Mouse (Mus musculus) G1E (cell line): ENCODE results near the gene Ect2.

Experiments used
- CTCF ChIP-seq: IDR thresholded peaks from 2 replicates; pipeline ENCODE4 v1.5.1; 2012; ENCODE audit warnings: low read depth, low read length, inconsistent platforms, mixed read lengths
- GATA1 ChIP-seq: IDR thresholded peaks from 2 replicates; pipeline ENCODE4 v1.6.1; 2012; ENCODE audit warnings: borderline replicate concordance, low read length, inconsistent platforms, mixed read lengths
- POLR2AphosphoS5 ChIP-seq: IDR thresholded peaks from 2 replicates; pipeline ENCODE4 v1.6.1; 2012; ENCODE audit warnings: low read depth, low read length, inconsistent platforms; ENCODE audit not compliant: insufficient replicate concordance
- TAL1 ChIP-seq: conservative IDR thresholded peaks from 2 replicates; pipeline ENCODE4 v1.6.1; 2012; ENCODE audit warnings: low read depth, low read length, inconsistent platforms, mixed read lengths

GRCm38 (mm10) chr3:27158910-27159309 lies 5.2 kb upstream of the Ect2 start:
- TF ChIP-seq CTCF (no peak), TAL1 (no peak), GATA1 (no peak), POLR2AphosphoS5 (no peak)
